ENCODE assay signal across 19 mouse cellular contexts in the genomic region with DNA sequence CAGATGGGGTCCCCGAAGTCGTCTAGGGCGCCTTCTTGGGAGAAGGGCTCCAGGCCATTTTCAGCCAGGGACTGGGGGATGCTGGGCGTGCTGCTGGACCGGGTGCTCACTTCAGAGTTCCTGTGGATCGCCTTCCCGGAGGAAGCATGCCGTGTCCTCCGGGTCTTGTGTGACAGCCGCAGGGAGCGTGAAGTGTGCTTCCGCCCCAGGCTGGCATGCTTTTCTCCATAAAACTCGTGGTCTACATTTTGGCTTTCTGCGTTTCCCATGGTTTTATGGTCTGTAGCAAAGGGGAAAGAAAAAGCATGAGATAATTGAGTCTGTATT.
DNase-seq lines count a peak whose midpoint lies in the region; ATAC-seq and TF ChIP-seq lines count a peak whose summit lies in the region.
"Had no signal": no experiment of that assay in that cellular context is flagged by ENCODE, and none has a peak within 500 bp of the region (broad histone marks: within the 10 kb centered on the region; RNA-seq: fewer than 3 reads in every experiment).

No protein-coding gene starts in this region.

- no peak for TF ChIP-seq CTCF in hindbrain, postnatal 0 days (IDR thresholded peaks at IDR 0.05; ENCODE audit: low read depth)
- TF ChIP-seq CTCF in ES-Bruce4 (IDR thresholded peaks at IDR 0.05; ENCODE audit: low read depth, low read length), result no peak

- H3K9me3 ChIP-seq in forebrain, embryonic 15.5 days, result no peaks in the 10 kb centered on the region
- H3K9me3 ChIP-seq in forebrain, embryonic 10.5 days, result peaks cover 7% of the 10 kb centered on the region; the same call in 1 of the 2 replicates
- H3K9me3 ChIP-seq in hindbrain, postnatal 0 days (ENCODE audit: low read length), result 0 out of 2 replicates have a peak, but pooled peaks cover 3% of the 10 kb centered on the region
- H3K9me3 ChIP-seq in hindbrain, embryonic 16.5 days (ENCODE audit: control insufficient read depth, low read length), result no peaks in the 10 kb centered on the region
- no peaks in the 10 kb centered on the region for H3K9me3 ChIP-seq in ES-Bruce4 (replicated peaks; ENCODE audit: control insufficient read depth, insufficient read depth, low read length, poor library complexity, severe bottlenecking)
- no peaks in the 10 kb centered on the region for H3K9me3 ChIP-seq in limb, embryonic 14.5 days (ENCODE audit: control insufficient read depth, low read length)
- H3K9me3 ChIP-seq: limb, embryonic 13.5 days; liver, embryonic 15.5 days; lung, embryonic 15.5 days had no signal

- no peaks in the 10 kb centered on the region for H3K27me3 ChIP-seq in forebrain, embryonic 15.5 days
- H3K27me3 ChIP-seq in forebrain, embryonic 10.5 days (ENCODE audit: poor library complexity, severe bottlenecking), result no peaks in the 10 kb centered on the region
- no peaks in the 10 kb centered on the region for H3K27me3 ChIP-seq in hindbrain, postnatal 0 days (ENCODE audit: insufficient read depth, low read length)
- H3K27me3 ChIP-seq in hindbrain, embryonic 16.5 days (replicated peaks; ENCODE audit: control insufficient read depth, insufficient read depth, low read length), result no peaks in the 10 kb centered on the region
- no peaks in the 10 kb centered on the region for H3K27me3 ChIP-seq in ES-Bruce4 (ENCODE audit: control insufficient read depth, insufficient read depth, low read length, poor library complexity, severe bottlenecking)
- no peaks in the 10 kb centered on the region for H3K27me3 ChIP-seq in limb, embryonic 14.5 days (ENCODE audit: control insufficient read depth, insufficient read depth, low read length)
- H3K27me3 ChIP-seq: heart, embryonic 13.5 days; hindbrain, embryonic 12.5 days; limb, embryonic 13.5 days; liver, embryonic 15.5 days; lung, embryonic 15.5 days; megakaryocyte, embryonic 14.5 days; midbrain, embryonic 13.5 days had no signal

- no peaks in the 10 kb centered on the region for H3K36me3 ChIP-seq in forebrain, embryonic 15.5 days
- H3K36me3 ChIP-seq in forebrain, embryonic 10.5 days (replicated peaks), result peaks cover 35% of the 10 kb centered on the region
- no peaks in the 10 kb centered on the region for H3K36me3 ChIP-seq in hindbrain, postnatal 0 days (ENCODE audit: insufficient read depth, low read length)
- H3K36me3 ChIP-seq in hindbrain, embryonic 16.5 days (ENCODE audit: control insufficient read depth, insufficient read depth, low read length), result no peaks in the 10 kb centered on the region
- H3K36me3 ChIP-seq in ES-Bruce4 (ENCODE audit: control insufficient read depth, insufficient read depth, low read length, poor library complexity, severe bottlenecking), result no peaks in the 10 kb centered on the region
- peaks cover 9% of the 10 kb centered on the region; the same call in 1 of the 2 replicates for H3K36me3 ChIP-seq in limb, embryonic 14.5 days (ENCODE audit: control insufficient read depth, insufficient read depth, low read length)
- H3K36me3 ChIP-seq: hindbrain, embryonic 12.5 days; liver, embryonic 15.5 days; lung, embryonic 15.5 days had no signal

- H3K4me1 ChIP-seq in forebrain, embryonic 15.5 days, result peaks cover 39% of the 10 kb centered on the region
- H3K4me1 ChIP-seq in forebrain, embryonic 10.5 days, result peaks cover 7% of the 10 kb centered on the region
- no peaks in the 10 kb centered on the region for H3K4me1 ChIP-seq in hindbrain, postnatal 0 days (ENCODE audit: insufficient read depth, low read length)
- H3K4me1 ChIP-seq in hindbrain, embryonic 16.5 days (ENCODE audit: control insufficient read depth, insufficient read depth, low read depth, low read length), result no peaks in the 10 kb centered on the region; the same call in 1 of the 2 replicates
- H3K4me1 ChIP-seq in ES-Bruce4 (ENCODE audit: control insufficient read depth, insufficient read depth, low read length), result no peaks in the 10 kb centered on the region
- H3K4me1 ChIP-seq in limb, embryonic 14.5 days (ENCODE audit: control insufficient read depth, insufficient read depth, low read length), result peaks cover 29% of the 10 kb centered on the region; the same call in 1 of the 2 replicates
- H3K4me1 ChIP-seq: heart, embryonic 13.5 days; liver, embryonic 15.5 days had no signal

- no peak for TF ChIP-seq EP300 in ES-Bruce4 (IDR thresholded peaks at IDR 0.05; ENCODE audit: insufficient read depth, low read depth, low read length)

- DNase-seq in forebrain, embryonic 10.5 days (ENCODE audit: extremely low spot score, low spot score), result no peak
- no peak for DNase-seq in hindbrain, postnatal 0 days (ENCODE audit: low spot score)
- no peak for DNase-seq in limb, embryonic 14.5 days (ENCODE audit: low spot score)
- DNase-seq: kidney, adult 2 months; lung, postnatal 36 days; retina, postnatal 1 day; spleen, adult 18-20 months had no signal

- WGBS in forebrain, embryonic 15.5 days, result 91% methylated on average over 14 of the region's 14 CpGs
- WGBS in forebrain, embryonic 10.5 days, result 86% methylated on average over 14 of the region's 14 CpGs
- WGBS in hindbrain, postnatal 0 days, result 89% methylated on average over 14 of the region's 14 CpGs
- WGBS in hindbrain, embryonic 16.5 days, result 88% methylated on average over 14 of the region's 14 CpGs
- 77% methylated on average over 14 of the region's 14 CpGs for WGBS in limb, embryonic 14.5 days

- H3K9ac ChIP-seq in forebrain, embryonic 15.5 days (replicated peaks), result no peak overlapping the region
- no peak overlapping the region for H3K9ac ChIP-seq in hindbrain, postnatal 0 days (replicated peaks; ENCODE audit: low read length)
- no peak overlapping the region for H3K9ac ChIP-seq in hindbrain, embryonic 16.5 days (ENCODE audit: low read depth, low read length)
- H3K9ac ChIP-seq in ES-Bruce4 (ENCODE audit: low read depth, poor library complexity, severe bottlenecking), result no peak overlapping the region
- H3K9ac ChIP-seq in limb, embryonic 14.5 days (ENCODE audit: low read depth, low read length, severe bottlenecking), result no peak overlapping the region
- H3K9ac ChIP-seq: heart, embryonic 13.5 days; hindbrain, embryonic 12.5 days; limb, embryonic 13.5 days; liver, embryonic 15.5 days; lung, embryonic 15.5 days; midbrain, embryonic 13.5 days had no signal

- no peak for TF ChIP-seq POLR2A in ES-Bruce4 (IDR thresholded peaks at IDR 0.05; ENCODE audit: insufficient read depth, low read length)
- TF ChIP-seq POLR2A in limb, embryonic 14.5 days (IDR thresholded peaks at IDR 0.05; ENCODE audit: borderline replicate concordance, extremely low read depth, insufficient read depth, insufficient read length), result no peak

- H3K4me2 ChIP-seq in forebrain, embryonic 15.5 days (replicated peaks), result peak overlapping the region; percentile 21
- peak overlapping the region; percentile 47 for H3K4me2 ChIP-seq in hindbrain, postnatal 0 days (ENCODE audit: low read depth, low read length)
- H3K4me2 ChIP-seq in hindbrain, embryonic 16.5 days (ENCODE audit: low read length), result no peak overlapping the region
- H3K4me2 ChIP-seq in limb, embryonic 14.5 days (replicated peaks; ENCODE audit: low read depth, low read length, severe bottlenecking), result 0 out of 2 replicates have a peak overlapping the region, but pooled peaks have one; percentile 0
- H3K4me2 ChIP-seq: heart, embryonic 13.5 days; hindbrain, embryonic 12.5 days; limb, embryonic 13.5 days; liver, embryonic 15.5 days; lung, embryonic 15.5 days; midbrain, embryonic 13.5 days had no signal

- ATAC-seq in forebrain, embryonic 15.5 days (replicated peaks), result no peak
- ATAC-seq in hindbrain, postnatal 0 days, result no peak
- no peak for ATAC-seq in hindbrain, embryonic 16.5 days
- no peak for ATAC-seq in limb, embryonic 14.5 days (ENCODE audit: low FRiP score, low read depth)
- ATAC-seq in activated CD4-positive, CD25-positive, alpha-beta regulatory T cell, adult 4 months, result no peak
- ATAC-seq: midbrain, embryonic 13.5 days had no signal

- peak overlapping the region; percentile 65 for H3K27ac ChIP-seq in forebrain, embryonic 15.5 days (replicated peaks)
- H3K27ac ChIP-seq in forebrain, embryonic 10.5 days, result no peak overlapping the region
- H3K27ac ChIP-seq in hindbrain, postnatal 0 days, result no peak overlapping the region
- H3K27ac ChIP-seq in hindbrain, embryonic 16.5 days (ENCODE audit: low read depth, low read length), result no peak overlapping the region
- H3K27ac ChIP-seq in ES-Bruce4 (ENCODE audit: insufficient read depth, low read length), result no peak overlapping the region
- no peak overlapping the region for H3K27ac ChIP-seq in limb, embryonic 14.5 days (replicated peaks; ENCODE audit: low read depth, low read length)
- H3K27ac ChIP-seq: heart, embryonic 13.5 days; hindbrain, embryonic 12.5 days; kidney, postnatal 0 days; limb, embryonic 13.5 days; liver, embryonic 15.5 days; lung, embryonic 15.5 days; midbrain, embryonic 13.5 days had no signal

- no peak overlapping the region for H3K4me3 ChIP-seq in forebrain, embryonic 15.5 days
- H3K4me3 ChIP-seq in forebrain, embryonic 10.5 days, result no peak overlapping the region
- no peak overlapping the region for H3K4me3 ChIP-seq in hindbrain, postnatal 0 days (ENCODE audit: low read length)
- H3K4me3 ChIP-seq in hindbrain, embryonic 16.5 days (ENCODE audit: low read length), result no peak overlapping the region
- peak overlapping the region; percentile 11 for H3K4me3 ChIP-seq in ES-Bruce4 (ENCODE audit: low read depth, low read length)
- H3K4me3 ChIP-seq in limb, embryonic 14.5 days (replicated peaks; ENCODE audit: low read length), result no peak overlapping the region
- H3K4me3 ChIP-seq: heart, embryonic 13.5 days; hindbrain, embryonic 12.5 days; limb, embryonic 13.5 days; liver, embryonic 15.5 days; lung, embryonic 15.5 days; midbrain, embryonic 13.5 days had no signal
